Mouse (Mus musculus): ENCODE measurements around the gene Ankrd54. TPM values are rescaled to one million over a fixed set of nuclear protein-coding genes. Genes with fewer than 3 reads are reported as not detected.

Gene Ankrd54
- polyA plus RNA-seq, 1 experiment, result 45.6 TPM

DNA sequence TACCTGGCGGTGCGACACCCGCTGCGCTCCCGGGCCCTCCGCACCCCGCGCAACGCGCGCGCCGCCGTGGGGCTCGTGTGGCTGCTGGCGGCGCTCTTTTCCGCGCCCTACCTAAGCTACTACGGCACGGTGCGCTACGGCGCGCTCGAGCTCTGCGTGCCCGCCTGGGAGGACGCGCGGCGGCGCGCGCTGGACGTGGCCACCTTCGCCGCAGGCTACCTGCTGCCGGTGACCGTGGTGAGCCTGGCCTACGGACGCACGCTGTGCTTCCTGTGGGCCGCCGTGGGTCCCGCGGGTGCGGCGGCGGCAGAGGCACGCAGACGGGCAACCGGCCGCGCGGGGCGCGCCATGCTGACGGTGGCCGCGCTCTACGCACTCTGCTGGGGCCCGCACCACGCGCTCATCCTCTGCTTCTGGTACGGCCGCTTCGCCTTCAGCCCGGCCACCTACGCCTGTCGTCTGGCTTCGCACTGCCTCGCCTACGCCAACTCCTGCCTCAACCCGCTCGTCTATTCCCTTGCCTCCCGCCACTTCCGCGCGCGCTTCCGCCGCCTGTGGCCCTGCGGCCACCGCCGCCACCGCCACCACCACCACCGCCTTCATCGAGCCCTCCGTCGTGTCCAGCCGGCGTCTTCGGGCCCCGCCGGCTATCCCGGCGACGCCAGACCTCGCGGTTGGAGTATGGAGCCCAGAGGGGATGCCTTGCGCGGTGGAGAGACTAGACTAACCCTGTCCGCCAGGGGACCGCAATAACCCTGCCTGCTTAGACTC, 19.8 kb downstream of the Ankrd54 start:
- no peak overlapping the region for H3K4me3 ChIP-seq (ENCODE audit: insufficient read depth, poor library complexity, severe bottlenecking)
- H3K79me2 ChIP-seq (ENCODE audit: control insufficient read depth, insufficient read depth), result no peaks in the 10 kb centered on the region
- peaks cover 48% of the 10 kb centered on the region for H3K27me3 ChIP-seq (ENCODE audit: control insufficient read depth, insufficient read depth, insufficient read length)
- H3K36me3 ChIP-seq (ENCODE audit: control insufficient read depth, insufficient read depth), result no peaks in the 10 kb centered on the region
- H3ac ChIP-seq (ENCODE audit: control insufficient read depth, insufficient read length, low read depth), result no peak overlapping the region
- no peaks in the 10 kb centered on the region for H3K79me3 ChIP-seq (ENCODE audit: low read depth)
- TF ChIP-seq USF1 (IDR thresholded peaks at IDR 0.05; ENCODE audit: low read depth) (no peak), MYOG (IDR thresholded peaks at IDR 0.05; ENCODE audit: control insufficient read depth, extremely low read depth, insufficient read length) (no peak), CTCF (IDR thresholded peaks at IDR 0.05; ENCODE audit: control insufficient read depth, insufficient read depth, insufficient read length) (no peak), CEBPB (IDR thresholded peaks at IDR 0.05; ENCODE audit: low read depth) (no peak), MAX (IDR thresholded peaks at IDR 0.05) (no peak), FOSL1 (IDR thresholded peaks at IDR 0.05; ENCODE audit: insufficient read depth, low read length, poor library complexity, severe bottlenecking) (no peak), MYOD1 (IDR thresholded peaks at IDR 0.05; ENCODE audit: control insufficient read depth, insufficient read length, low read depth) (no peak)

DNA sequence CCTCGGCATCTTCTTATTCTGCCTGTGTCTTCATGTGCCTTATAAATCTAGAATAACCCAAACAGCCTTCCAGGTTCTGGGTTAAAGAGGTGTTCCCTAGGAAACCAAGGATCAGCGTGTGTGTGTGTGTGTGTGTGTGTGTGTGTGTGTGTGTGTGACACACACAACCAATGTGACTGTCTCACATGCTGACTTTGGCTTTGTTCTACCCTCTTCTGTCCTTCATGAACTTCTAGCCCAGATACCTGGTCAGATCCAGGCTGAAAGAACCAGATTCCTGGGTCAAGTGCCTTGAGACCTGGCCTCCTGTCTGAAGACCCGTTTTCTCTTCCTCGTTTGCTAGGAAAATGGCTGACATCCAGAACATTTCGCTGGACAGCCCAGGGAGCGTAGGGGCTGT, 21.1 kb downstream of the Ankrd54 start, which contains the start of gene Galr3:
Gene Galr3 (plus strand): TSS at position 301 of the 400 bp plus-strand sequence.
- Histone ChIP-seq H3K4me3 (ENCODE audit: insufficient read depth, poor library complexity, severe bottlenecking) (no peak within 1 kb of the TSS), H3K36me3 (ENCODE audit: control insufficient read depth, insufficient read depth) (no peaks in the 10 kb centered on the region), H3K27me3 (ENCODE audit: control insufficient read depth, insufficient read depth, insufficient read length) (peaks cover 45% of the 10 kb centered on the region), H3ac (ENCODE audit: control insufficient read depth, insufficient read length, low read depth) (no peak within 1 kb of the TSS), H3K79me2 (ENCODE audit: control insufficient read depth, insufficient read depth) (no peaks in the 10 kb centered on the region), H3K79me3 (ENCODE audit: low read depth) (no peaks in the 10 kb centered on the region)
- TF ChIP-seq MYOG (IDR thresholded peaks at IDR 0.05; ENCODE audit: control insufficient read depth, extremely low read depth, insufficient read length) (no peak), MAX (IDR thresholded peaks at IDR 0.05) (no peak), FOSL1 (IDR thresholded peaks at IDR 0.05; ENCODE audit: insufficient read depth, low read length, poor library complexity, severe bottlenecking) (no peak), MYOD1 (IDR thresholded peaks at IDR 0.05; ENCODE audit: control insufficient read depth, insufficient read length, low read depth) (no peak), CEBPB (IDR thresholded peaks at IDR 0.05; ENCODE audit: low read depth) (no peak), USF1 (IDR thresholded peaks at IDR 0.05; ENCODE audit: low read depth) (no peak), CTCF (IDR thresholded peaks at IDR 0.05; ENCODE audit: control insufficient read depth, insufficient read depth, insufficient read length) (no peak)

DNA sequence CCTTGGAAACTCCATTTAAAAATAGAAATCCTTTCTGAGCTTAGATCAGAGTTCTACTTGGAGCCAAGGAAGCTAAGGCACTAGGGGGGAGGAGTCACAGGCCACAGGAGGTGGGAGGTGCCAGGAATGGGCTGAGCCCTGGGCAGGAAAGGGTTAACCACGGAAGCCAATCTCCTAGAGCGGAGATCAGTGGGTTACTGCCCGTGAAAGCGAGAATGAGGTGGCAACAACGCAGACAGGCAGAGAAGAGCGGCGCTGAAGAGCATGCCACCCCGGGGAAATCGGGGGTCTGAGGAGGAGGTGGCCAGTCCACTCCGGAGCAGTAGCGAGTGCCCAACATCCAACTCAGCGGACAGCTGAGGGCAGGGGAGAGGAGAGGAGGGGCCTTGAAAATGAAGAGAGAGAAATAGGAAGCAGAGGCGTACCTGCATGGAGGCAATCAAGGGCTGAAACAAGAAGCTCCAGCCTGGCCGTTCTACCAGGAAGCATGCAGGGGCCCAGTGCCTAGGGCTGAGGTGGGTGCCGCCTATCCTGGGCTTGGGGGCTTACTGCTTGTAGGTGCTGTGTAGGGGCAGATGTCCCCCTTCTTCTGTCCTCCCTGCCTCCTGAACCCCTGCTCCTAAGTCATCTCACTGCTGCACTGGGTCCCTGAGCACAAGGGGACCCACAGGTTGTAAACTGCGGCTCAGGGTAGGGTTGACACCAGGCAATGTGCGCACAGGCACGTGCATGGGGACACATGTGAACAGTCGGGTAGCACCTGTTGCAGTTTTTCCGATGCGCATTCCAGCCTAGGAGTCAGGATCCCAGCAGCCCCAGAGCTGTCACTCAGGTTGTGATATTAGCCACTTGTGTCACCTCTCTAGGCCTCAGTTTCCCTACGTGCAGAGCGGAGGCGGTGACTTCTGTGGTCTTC, 21.9 kb downstream of the Ankrd54 start:
- H3K4me3 ChIP-seq (ENCODE audit: insufficient read depth, poor library complexity, severe bottlenecking), result no peak overlapping the region
- H3K27me3 ChIP-seq (ENCODE audit: control insufficient read depth, insufficient read depth, insufficient read length), result peaks cover 44% of the 10 kb centered on the region
- TF ChIP-seq MAX (IDR thresholded peaks at IDR 0.05), result no peak
- no peak for TF ChIP-seq MYOD1 (IDR thresholded peaks at IDR 0.05; ENCODE audit: control insufficient read depth, insufficient read length, low read depth)
- no peak for TF ChIP-seq USF1 (IDR thresholded peaks at IDR 0.05; ENCODE audit: low read depth)
- no peak for TF ChIP-seq FOSL1 (IDR thresholded peaks at IDR 0.05; ENCODE audit: insufficient read depth, low read length, poor library complexity, severe bottlenecking)
- TF ChIP-seq CEBPB (IDR thresholded peaks at IDR 0.05; ENCODE audit: low read depth), result no peak
- TF ChIP-seq CTCF (IDR thresholded peaks at IDR 0.05; ENCODE audit: control insufficient read depth, insufficient read depth, insufficient read length), result no peak
- no peak for TF ChIP-seq MYOG (IDR thresholded peaks at IDR 0.05; ENCODE audit: control insufficient read depth, extremely low read depth, insufficient read length)
- no peaks in the 10 kb centered on the region for H3K79me2 ChIP-seq (ENCODE audit: control insufficient read depth, insufficient read depth)
- no peak overlapping the region for H3ac ChIP-seq (ENCODE audit: control insufficient read depth, insufficient read length, low read depth)
- H3K79me3 ChIP-seq (ENCODE audit: low read depth), result no peaks in the 10 kb centered on the region
- H3K36me3 ChIP-seq (ENCODE audit: control insufficient read depth, insufficient read depth), result no peaks in the 10 kb centered on the region

DNA sequence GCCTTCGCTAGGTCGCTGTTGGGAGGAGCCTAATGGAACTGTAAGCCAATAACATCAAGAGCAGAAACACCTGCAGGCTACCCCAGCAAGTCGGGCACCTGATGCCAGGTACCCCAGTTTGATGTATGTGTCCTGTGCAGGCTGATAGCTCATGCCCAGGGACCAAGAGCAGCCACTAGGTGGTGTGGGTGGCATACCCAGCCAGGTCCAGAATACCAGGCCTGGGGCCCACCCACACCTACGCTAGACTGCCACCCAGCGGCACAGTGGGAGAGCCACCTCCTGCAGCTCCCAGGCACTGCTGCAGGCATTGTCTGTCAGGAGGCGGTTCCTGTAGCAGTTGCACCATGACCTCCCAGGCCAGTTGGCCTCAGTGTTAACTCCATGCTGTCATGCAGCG, 23.8 kb downstream of the Ankrd54 start:
- no peak overlapping the region for H3ac ChIP-seq (ENCODE audit: control insufficient read depth, insufficient read length, low read depth)
- H3K36me3 ChIP-seq (ENCODE audit: control insufficient read depth, insufficient read depth), result no peaks in the 10 kb centered on the region
- no peak overlapping the region for H3K4me3 ChIP-seq (ENCODE audit: insufficient read depth, poor library complexity, severe bottlenecking)
- H3K79me2 ChIP-seq (ENCODE audit: control insufficient read depth, insufficient read depth), result no peaks in the 10 kb centered on the region
- no peaks in the 10 kb centered on the region for H3K79me3 ChIP-seq (ENCODE audit: low read depth)
- TF ChIP-seq CTCF (IDR thresholded peaks at IDR 0.05; ENCODE audit: control insufficient read depth, insufficient read depth, insufficient read length) (peak; percentile 99), FOSL1 (IDR thresholded peaks at IDR 0.05; ENCODE audit: insufficient read depth, low read length, poor library complexity, severe bottlenecking) (no peak), MYOG (IDR thresholded peaks at IDR 0.05; ENCODE audit: control insufficient read depth, extremely low read depth, insufficient read length) (no peak), MAX (IDR thresholded peaks at IDR 0.05) (peak; percentile 70), CEBPB (IDR thresholded peaks at IDR 0.05; ENCODE audit: low read depth) (no peak), USF1 (IDR thresholded peaks at IDR 0.05; ENCODE audit: low read depth) (no peak), MYOD1 (IDR thresholded peaks at IDR 0.05; ENCODE audit: control insufficient read depth, insufficient read length, low read depth) (no peak)
- H3K27me3 ChIP-seq (ENCODE audit: control insufficient read depth, insufficient read depth, insufficient read length), result peaks cover 37% of the 10 kb centered on the region

DNA sequence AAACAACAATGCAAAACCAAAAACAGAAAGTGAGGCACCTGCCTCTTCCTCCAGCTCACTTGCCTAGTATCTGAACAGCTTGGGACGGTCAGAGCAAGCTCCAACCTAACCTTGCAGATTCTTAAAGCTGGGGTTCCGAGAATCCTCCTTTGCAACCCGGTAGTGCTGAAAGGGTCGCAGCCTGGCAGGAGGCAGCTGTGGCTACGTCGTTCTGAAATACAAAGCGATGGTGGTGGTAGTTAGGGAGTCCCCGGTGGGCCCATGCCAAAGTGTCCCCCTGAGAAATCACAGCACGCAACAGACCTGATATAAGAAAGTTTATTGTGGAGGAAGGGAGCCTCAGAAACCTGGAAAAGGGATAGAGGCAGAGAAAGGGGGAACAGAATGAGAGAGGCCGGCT, 24.4 kb downstream of the Ankrd54 start:
- Histone ChIP-seq H3ac (ENCODE audit: control insufficient read depth, insufficient read length, low read depth) (no peak overlapping the region), H3K79me3 (ENCODE audit: low read depth) (no peaks in the 10 kb centered on the region), H3K27me3 (ENCODE audit: control insufficient read depth, insufficient read depth, insufficient read length) (peaks cover 32% of the 10 kb centered on the region), H3K79me2 (ENCODE audit: control insufficient read depth, insufficient read depth) (no peaks in the 10 kb centered on the region), H3K4me3 (ENCODE audit: insufficient read depth, poor library complexity, severe bottlenecking) (no peak overlapping the region), H3K36me3 (ENCODE audit: control insufficient read depth, insufficient read depth) (no peaks in the 10 kb centered on the region)
- no peak for TF ChIP-seq FOSL1 (IDR thresholded peaks at IDR 0.05; ENCODE audit: insufficient read depth, low read length, poor library complexity, severe bottlenecking)
- no peak for TF ChIP-seq MYOD1 (IDR thresholded peaks at IDR 0.05; ENCODE audit: control insufficient read depth, insufficient read length, low read depth)
- TF ChIP-seq MYOG (IDR thresholded peaks at IDR 0.05; ENCODE audit: control insufficient read depth, extremely low read depth, insufficient read length), result no peak
- no peak for TF ChIP-seq CEBPB (IDR thresholded peaks at IDR 0.05; ENCODE audit: low read depth)
- no peak for TF ChIP-seq USF1 (IDR thresholded peaks at IDR 0.05; ENCODE audit: low read depth)
- TF ChIP-seq CTCF (IDR thresholded peaks at IDR 0.05; ENCODE audit: control insufficient read depth, insufficient read depth, insufficient read length), result no peak
- TF ChIP-seq MAX (IDR thresholded peaks at IDR 0.05), result no peak
